Mouse (Mus musculus): ENCODE measurements around the gene H3f3a.

Gene H3f3a

DNA sequence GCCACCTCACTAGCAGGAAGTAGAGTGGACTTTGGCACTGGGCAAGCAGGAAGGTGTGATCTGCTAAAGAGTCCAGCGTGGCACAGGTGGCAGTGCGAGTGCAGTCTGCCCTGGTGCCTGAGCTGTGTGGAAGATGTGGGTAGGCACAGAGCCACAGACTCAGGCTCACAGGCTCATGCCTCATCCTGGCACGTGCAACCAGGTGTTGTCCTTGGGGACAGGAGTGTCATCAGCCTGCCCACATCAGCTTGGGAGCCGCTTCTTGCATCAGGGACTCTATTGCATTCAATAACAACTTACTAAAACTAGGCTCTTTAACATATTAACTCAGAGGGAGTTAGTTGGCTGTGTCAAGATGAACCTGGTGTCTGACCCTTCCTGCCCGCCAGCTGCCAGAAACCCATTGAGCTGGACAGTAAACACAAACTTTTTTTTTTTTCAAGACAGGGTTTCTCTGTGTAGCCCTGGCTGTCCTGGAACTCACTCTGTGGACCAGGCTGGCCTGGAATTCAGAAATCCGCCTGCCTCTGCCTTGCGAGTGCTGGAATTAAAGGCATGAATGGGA is 55.7 kb downstream of the H3f3a start:
- no peak for DNase-seq (ENCODE audit: inconsistent ontology term)

DNA sequence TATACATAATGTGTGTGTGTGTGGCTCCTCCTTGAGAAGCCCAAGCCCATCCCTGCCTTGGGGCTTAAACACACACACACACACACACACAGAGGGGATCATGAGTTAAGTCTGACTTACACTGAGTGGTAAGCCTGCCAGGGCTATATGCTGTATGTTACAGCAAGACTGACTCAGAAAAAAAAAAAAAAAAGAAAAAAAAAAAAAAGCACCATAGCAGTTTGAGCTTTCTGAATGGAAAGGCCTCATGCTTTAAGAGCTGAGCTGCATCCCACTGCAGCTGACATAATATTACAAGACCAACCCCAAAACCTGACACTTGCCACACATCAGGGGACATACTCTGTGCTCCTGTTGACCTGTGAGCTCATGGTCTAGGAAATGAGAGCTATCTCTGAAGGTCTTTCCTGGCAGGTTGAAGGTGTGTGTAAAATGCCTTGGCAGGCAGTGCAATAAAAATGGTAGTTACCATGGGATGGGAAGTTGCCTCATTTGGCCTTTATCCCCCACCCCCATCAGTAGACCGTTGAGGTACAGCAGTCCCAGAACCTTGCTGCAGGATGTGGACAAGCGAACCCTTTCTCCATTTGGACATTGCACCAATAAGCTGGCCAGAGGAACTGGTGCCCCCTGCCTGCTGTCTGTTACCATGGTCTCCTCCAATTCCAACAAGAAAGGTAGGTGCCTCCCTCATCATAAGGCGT is 56.3 kb downstream of the H3f3a start:
- no peak for DNase-seq (ENCODE audit: inconsistent ontology term)

DNA sequence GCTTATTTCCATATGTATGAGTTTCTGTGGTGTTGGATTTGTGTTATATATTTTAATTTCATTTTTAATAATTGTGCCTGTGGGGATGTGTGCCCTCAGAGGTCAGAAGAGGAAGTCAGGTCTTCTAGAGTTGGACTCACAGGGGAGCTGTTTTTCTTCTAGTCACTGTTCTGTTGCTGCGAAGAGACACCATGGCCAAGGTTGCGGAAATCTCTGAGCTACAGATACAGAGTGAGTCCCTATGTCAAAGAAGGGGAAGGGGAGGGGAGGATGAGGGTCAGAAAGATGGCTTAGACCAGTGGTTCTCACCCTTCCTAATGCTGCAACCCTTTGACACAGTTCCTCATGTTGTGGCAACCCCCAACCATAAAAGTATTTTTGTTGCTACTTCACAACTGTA is 57.0 kb downstream of the H3f3a start:
- no peak for DNase-seq (ENCODE audit: inconsistent ontology term)

DNA sequence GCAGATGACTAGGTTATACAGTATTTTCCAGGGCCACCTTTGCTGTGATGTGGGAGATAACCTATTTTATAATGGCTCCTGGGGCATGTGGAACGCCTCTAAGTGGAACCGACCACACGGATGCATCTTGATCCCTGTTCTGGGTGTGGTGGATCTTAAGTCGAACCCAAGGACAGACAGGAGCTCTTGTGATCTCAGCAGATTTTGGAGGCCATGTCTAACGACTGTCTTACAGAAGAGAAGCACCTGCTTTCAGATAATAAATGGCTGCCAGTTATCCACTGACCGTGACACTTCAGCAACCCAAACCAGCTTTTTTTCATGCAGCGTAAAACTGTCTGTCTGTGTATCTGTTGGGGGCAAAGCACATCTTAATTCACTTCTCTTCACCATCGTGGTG is 59.4 kb downstream of the H3f3a start:
- no peak for DNase-seq (ENCODE audit: inconsistent ontology term)

- DNase-seq (ENCODE audit: inconsistent ontology term) = no peak
Observed at GRCm38 (mm10) chr1:180752115-180752514, 61.6 kb downstream of the H3f3a start.
